Mouse (Mus musculus) heart, adult 2 months (tissue): ENCODE measurements at regions not wholly inside any gene's neighbourhood (a gene's known extent, or its start where the extent isn't known, plus 50 kb on each side); places are given as distances from the start of the nearest gene placed in this dataset.

Source experiments
- DNase-seq, 2 experiments: peaks; one replicate each; pipeline ENCODE4 v3.0.0; 2021
- H3K27ac ChIP-seq: fragments of 200-600 bp; 2 replicates; pipeline ENCODE4 v1.8.1; 2022
- H3K27me3 ChIP-seq: fragments of 200-500 bp; 2 replicates; pipeline ENCODE4 v1.6.1; 2012; ENCODE audit warnings: mild to moderate bottlenecking, low read length, inconsistent platforms, mixed read lengths; ENCODE audit not compliant: control insufficient read depth, insufficient read depth
- H3K36me3 ChIP-seq: fragments of 200-500 bp; 2 replicates; pipeline ENCODE4 v1.6.1; 2012; ENCODE audit warnings: low read length, inconsistent platforms; ENCODE audit not compliant: control insufficient read depth, insufficient read depth
- H3K4me1 ChIP-seq: fragments of 200-500 bp; 2 replicates; pipeline ENCODE4 v1.6.1; 2011; ENCODE audit warnings: low read length; ENCODE audit not compliant: control insufficient read depth, insufficient read depth
- H3K4me3 ChIP-seq: fragments of 200-600 bp; 2 replicates; pipeline ENCODE4 v1.8.1; 2022
- H3K79me2 ChIP-seq: fragments of 200-500 bp; replicated peaks from 2 replicates; pipeline ENCODE4 v1.6.1; 2012; ENCODE audit warnings: mild to moderate bottlenecking, inconsistent platforms, low read length, moderate library complexity, mixed read lengths; ENCODE audit not compliant: control insufficient read depth, insufficient read depth
- H3K9ac ChIP-seq: fragments of 200-500 bp; 2 replicates; pipeline ENCODE4 v1.6.1; 2012; ENCODE audit warnings: low read depth, mild to moderate bottlenecking, control low read depth, inconsistent platforms, low read length, mixed read lengths
- CTCF ChIP-seq: fragments of 200-600 bp; IDR thresholded peaks from 2 replicates; pipeline ENCODE4 v1.8.1; 2022; ENCODE audit warnings: antibody characterized with exemption, mild to moderate bottlenecking, moderate library complexity
- EP300 ChIP-seq: fragments of 200-500 bp; IDR thresholded peaks from 2 replicates; pipeline ENCODE4 v1.6.1; 2011; ENCODE audit warnings: low read depth, low read length, control low read depth; ENCODE audit not compliant: insufficient read depth
- POLR2A ChIP-seq: fragments of 200-500 bp; IDR thresholded peaks from 2 replicates; pipeline ENCODE4 v1.6.1; 2011; ENCODE audit warnings: mild to moderate bottlenecking, low read depth, low read length, control low read depth; ENCODE audit not compliant: insufficient read depth
- WGBS: fragments of 180-500 bp; shearing (Covaris S2); methylation state at CpG from one replicate; pipeline ENCODE4 v1.1.7; 2018; 5-methylcytosine and 5-hydroxymethylcytosine counted together
- intact Hi-C: fragments of 180-260 bp; cut with DNase I; formaldehyde crosslinking; loops from one replicate; pipeline ENCODE4 v1.15.1; 2025

- Histone ChIP-seq H3K4me3 (peak overlapping the region; percentile 68), H3K4me1 (peaks cover 4% of the 10 kb centered on the region), H3K9ac (peak overlapping the region; percentile 89), H3K27ac (peak overlapping the region; percentile 99), H3K27me3 (no peaks in the 10 kb centered on the region), H3K79me2 (no peaks in the 10 kb centered on the region), H3K36me3 (peaks cover 5% of the 10 kb centered on the region)
- TF ChIP-seq CTCF (peak; percentile 84), EP300 (peak; percentile 90), POLR2A (peak; percentile 98)
- intact Hi-C loops: loop anchor here (1.0 to 2.0 kb wide), 5 partner anchors 10 to 93 kb away; no protein-coding TSS in a partner anchor
- under 1% methylated on average over 83 of the region's 86 CpGs for WGBS
- peak; percentile 99 to 100 for DNase-seq
Measured at GRCm38 (mm10) chr7:73617910-73618757, 76.5 kb upstream of the Chd2 start.

- DNase-seq: peak; percentile 69 to 74
- intact Hi-C loops: loop anchor here (1.0 kb wide), 1 partner anchor 9 kb away; no protein-coding TSS in a partner anchor
- Histone ChIP-seq H3K4me1 (peaks cover 4% of the 10 kb centered on the region), H3K27me3 (no peaks in the 10 kb centered on the region), H3K9ac (peak overlapping the region; percentile 78), H3K4me3 (peak overlapping the region; percentile 55), H3K79me2 (no peaks in the 10 kb centered on the region), H3K27ac (peak overlapping the region; percentile 99), H3K36me3 (peaks cover 5% of the 10 kb centered on the region)
- WGBS: 2% methylated on average over 21 of the region's 21 CpGs
- TF ChIP-seq CTCF (no peak), EP300 (no peak), POLR2A (peak; percentile 52)
Measured at GRCm38 (mm10) chr7:73616971-73617906, 75.6 kb upstream of the Chd2 start.

- Histone ChIP-seq H3K27me3 (no peaks in the 10 kb centered on the region), H3K27ac (peak overlapping the region; percentile 99), H3K9ac (no peak overlapping the region), H3K79me2 (no peaks in the 10 kb centered on the region), H3K36me3 (peaks cover 5% of the 10 kb centered on the region), H3K4me3 (no peak overlapping the region), H3K4me1 (peaks cover 4% of the 10 kb centered on the region)
- WGBS: 67% methylated on average over 11 of the region's 11 CpGs
- intact Hi-C loops: no loop called here
- peak in 1 of 2 experiments; percentile 35 for DNase-seq
- TF ChIP-seq CTCF: no peak
- TF ChIP-seq EP300: no peak
- no peak for TF ChIP-seq POLR2A
Measured at GRCm38 (mm10) chr7:73616015-73616414, 74.4 kb upstream of the Chd2 start.

GRCm38 (mm10) chr7:73614840-73615555 lies 73.4 kb upstream of the Chd2 start:
- Histone ChIP-seq H3K9ac (no peak overlapping the region), H3K4me3 (no peak overlapping the region), H3K79me2 (no peaks in the 10 kb centered on the region), H3K27ac (peak overlapping the region; percentile 99), H3K27me3 (no peaks in the 10 kb centered on the region), H3K4me1 (peaks cover 4% of the 10 kb centered on the region), H3K36me3 (peaks cover 5% of the 10 kb centered on the region)
- intact Hi-C loops: no loop called here
- no peak for TF ChIP-seq POLR2A
- no peak for TF ChIP-seq EP300
- no peak for TF ChIP-seq CTCF
- DNase-seq: no peak
- WGBS: 57% methylated on average over 8 of the region's 8 CpGs

GRCm38 (mm10) chr7:73614341-73614740 lies 72.7 kb upstream of the Chd2 start:
- TF ChIP-seq EP300: no peak
- no peak for TF ChIP-seq CTCF
- DNase-seq: no peak
- Histone ChIP-seq H3K27ac (peak overlapping the region; percentile 99), H3K79me2 (no peaks in the 10 kb centered on the region), H3K27me3 (no peaks in the 10 kb centered on the region), H3K4me3 (no peak overlapping the region), H3K36me3 (peaks cover 5% of the 10 kb centered on the region), H3K4me1 (peaks cover 4% of the 10 kb centered on the region), H3K9ac (no peak overlapping the region)
- intact Hi-C loops: no loop called here
- 47% methylated on average over 4 of the region's 4 CpGs for WGBS
